Mouse (Mus musculus) myocyte (in vitro differentiated cells): ENCODE results near the gene Cd300lb. TPM values are rescaled to one million over a fixed set of nuclear protein-coding genes. Genes with fewer than 3 reads are reported as not detected.
A peak's percentile ranks its signal among the peaks of the same experiment; 100 is the strongest.
"Not testable (repeated sequence)": the region's sequence is repeated elsewhere in the genome, so short reads cannot be mapped to it uniquely, and the experiment has no call there.

Experiments
- H3K27me3 ChIP-seq: one replicate; pipeline ENCODE4 v1.6.1; 2011; ENCODE audit not compliant: control insufficient read depth, insufficient read depth, insufficient read length
- H3K36me3 ChIP-seq: one replicate; pipeline ENCODE4 v1.6.1; 2011; ENCODE audit not compliant: control insufficient read depth, insufficient read depth
- H3K4me2 ChIP-seq: one replicate; pipeline ENCODE4 v1.6.1; 2011; ENCODE audit warnings: low read depth, control low read depth
- H3K4me3 ChIP-seq: one replicate; pipeline ENCODE4 v1.5.1; 2011; ENCODE audit warnings: mild to moderate bottlenecking, control low read depth, moderate library complexity
- H3K79me2 ChIP-seq: one replicate; pipeline ENCODE4 v1.6.1; 2011; ENCODE audit not compliant: control insufficient read depth, insufficient read depth
- H3ac ChIP-seq: one replicate; pipeline ENCODE4 v1.6.1; 2011; ENCODE audit not compliant: control insufficient read depth, insufficient read length
- CEBPB ChIP-seq: IDR thresholded peaks from 2 replicates; pipeline ENCODE4 v1.6.1; 2011; ENCODE audit warnings: mild to moderate bottlenecking, moderate library complexity; ENCODE audit not compliant: poor library complexity, insufficient read depth, severe bottlenecking
- E2F4 ChIP-seq: IDR thresholded peaks from one replicate; pipeline ENCODE4 v1.6.1; 2011; ENCODE audit warnings: mild to moderate bottlenecking, control low read depth, moderate library complexity; ENCODE audit not compliant: insufficient read depth
- MAX ChIP-seq: IDR thresholded peaks from one replicate; pipeline ENCODE4 v1.6.1; 2011; ENCODE audit warnings: low read depth, mild to moderate bottlenecking, control low read depth
- MYOD1 ChIP-seq, 3 experiments: IDR thresholded peaks; one replicate each; pipeline ENCODE4 v1.6.1; 2011; ENCODE audit warnings: control low read depth in 2 of 3, low read depth in 2 of 3, mild to moderate bottlenecking in 2 of 3, moderate library complexity in 1 of 3; ENCODE audit not compliant: insufficient read length in 2 of 3, control insufficient read depth in 1 of 3
- MYOG ChIP-seq, 3 experiments: IDR thresholded peaks; one replicate each; pipeline ENCODE4 v1.6.1; 2011; ENCODE audit warnings: control low read depth in 2 of 3, low read depth in 2 of 3, mild to moderate bottlenecking in 2 of 3; ENCODE audit not compliant: insufficient read length in 2 of 3, control insufficient read depth in 1 of 3, insufficient read depth in 1 of 3
- POLR2A ChIP-seq: IDR thresholded peaks from one replicate; pipeline ENCODE4 v1.6.1; 2011; ENCODE audit warnings: low read depth, mild to moderate bottlenecking, control low read depth, moderate library complexity; ENCODE audit not compliant: insufficient read length
- POLR2AphosphoS2 ChIP-seq: IDR thresholded peaks from one replicate; pipeline ENCODE4 v1.6.1; 2011; ENCODE audit warnings: low read depth, control low read depth; ENCODE audit not compliant: insufficient read length
- REST ChIP-seq: IDR thresholded peaks from one replicate; pipeline ENCODE4 v1.6.1; 2011; ENCODE audit warnings: mild to moderate bottlenecking, control low read depth, moderate library complexity; ENCODE audit not compliant: insufficient read depth, insufficient read length
- SRF ChIP-seq: IDR thresholded peaks from one replicate; pipeline ENCODE4 v1.6.1; 2011; ENCODE audit warnings: low read depth; ENCODE audit not compliant: control insufficient read depth, insufficient read length
- TCF12 ChIP-seq: IDR thresholded peaks from one replicate; pipeline ENCODE4 v1.6.1; 2011; ENCODE audit warnings: mild to moderate bottlenecking, control low read depth; ENCODE audit not compliant: poor library complexity, insufficient read depth, severe bottlenecking
- TCF3 ChIP-seq: IDR thresholded peaks from one replicate; pipeline ENCODE4 v1.6.1; 2011; ENCODE audit warnings: low read depth, control low read depth; ENCODE audit not compliant: insufficient read length
- USF1 ChIP-seq: IDR thresholded peaks from one replicate; pipeline ENCODE4 v1.6.1; 2011; ENCODE audit warnings: low read depth, mild to moderate bottlenecking, control low read depth, moderate library complexity
- polyA plus RNA-seq: library from polyadenylated mRNA; unstranded; fragments of >200 nt; fragmentation: generic; extraction: Trizol; gene quantifications from one replicate; pipeline ENCODE4 v1.2.1, GENCODE M21; 2012; ENCODE audit warnings: missing spikeins

The Cd300lb gene
- polyA plus RNA-seq, 1 experiment, result 0.11 TPM

DNA sequence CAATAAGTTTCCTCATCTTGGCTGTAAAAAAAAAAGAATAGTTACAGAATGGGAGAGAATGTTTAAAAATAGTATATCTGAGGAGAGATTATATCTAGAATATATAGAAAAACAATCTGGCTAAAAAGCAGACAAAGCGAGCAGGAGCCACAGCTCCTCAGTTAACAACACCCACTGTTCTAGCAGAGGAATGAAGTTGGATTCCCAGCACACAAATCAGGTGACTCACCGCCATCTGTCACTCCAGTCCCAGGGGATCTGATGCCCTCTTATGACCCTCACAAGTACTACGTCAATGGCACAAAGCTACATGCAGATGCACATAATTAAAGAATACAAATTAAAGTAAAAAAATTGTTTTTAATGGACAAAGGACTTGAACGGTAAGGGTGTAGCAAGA, 11.7 kb downstream of the Cd300lb start:
- no peak for TF ChIP-seq MYOD1 (IDR thresholded peaks at IDR 0.05; ENCODE audit: control insufficient read depth in 1 of 3, insufficient read length in 2 of 3, low read depth in 2 of 3)
- TF ChIP-seq TCF12, result no peak
- no peak for TF ChIP-seq CEBPB
- TF ChIP-seq TCF3, result no peak
- no peak for TF ChIP-seq REST
- TF ChIP-seq SRF, result no peak
- TF ChIP-seq MYOG (IDR thresholded peaks at IDR 0.05; ENCODE audit: control insufficient read depth in 1 of 3, insufficient read depth in 1 of 3, insufficient read length in 2 of 3, low read depth in 2 of 3), result no peak
- no peak for TF ChIP-seq E2F4

DNA sequence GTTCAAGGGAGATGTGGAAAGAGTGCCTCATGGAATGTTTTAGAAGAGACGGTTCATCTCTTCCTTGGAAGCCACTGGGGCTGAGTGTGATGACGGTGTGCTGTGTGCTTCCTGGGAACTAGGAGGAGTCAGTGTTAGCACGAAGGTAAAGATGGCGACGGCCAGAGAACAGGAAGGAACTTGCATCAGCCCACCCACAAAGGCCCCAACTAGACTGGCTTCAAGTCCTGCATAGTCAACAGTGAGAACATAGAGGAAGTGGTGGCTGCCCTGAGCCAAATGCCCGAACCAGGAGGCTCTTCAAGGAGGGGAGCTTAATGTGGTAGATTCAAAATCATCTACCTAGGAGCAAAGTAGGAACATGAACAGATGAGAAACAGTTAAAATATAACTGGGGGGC, 17.1 kb downstream of the Cd300lb start:
- no peaks in the 10 kb centered on the region for H3K27me3 ChIP-seq
- H3K79me2 ChIP-seq, result no peaks in the 10 kb centered on the region
- H3ac ChIP-seq, result no peak overlapping the region
- H3K4me3 ChIP-seq, result no peak overlapping the region
- TF ChIP-seq CEBPB, result no peak
- TF ChIP-seq TCF12, result no peak
- no peak for TF ChIP-seq E2F4
- TF ChIP-seq MAX, result no peak
- no peak for TF ChIP-seq MYOD1 (IDR thresholded peaks at IDR 0.05; ENCODE audit: control insufficient read depth in 1 of 3, insufficient read length in 2 of 3, low read depth in 2 of 3)
- H3K36me3 ChIP-seq, result no peaks in the 10 kb centered on the region
- no peak overlapping the region for H3K4me2 ChIP-seq

More for the DNA sequence above, 11.7 kb downstream of the Cd300lb start:
- no peaks in the 10 kb centered on the region for H3K36me3 ChIP-seq
- H3ac ChIP-seq, result no peak overlapping the region
- no peaks in the 10 kb centered on the region for H3K27me3 ChIP-seq
- no peak overlapping the region for H3K4me3 ChIP-seq
- no peak overlapping the region for H3K4me2 ChIP-seq
- no peaks in the 10 kb centered on the region for H3K79me2 ChIP-seq

GRCm38 (mm10) chr11:114914978-114915377, 19.2 kb downstream of the Cd300lb start:
- no peak overlapping the region for H3K4me2 ChIP-seq

DNA sequence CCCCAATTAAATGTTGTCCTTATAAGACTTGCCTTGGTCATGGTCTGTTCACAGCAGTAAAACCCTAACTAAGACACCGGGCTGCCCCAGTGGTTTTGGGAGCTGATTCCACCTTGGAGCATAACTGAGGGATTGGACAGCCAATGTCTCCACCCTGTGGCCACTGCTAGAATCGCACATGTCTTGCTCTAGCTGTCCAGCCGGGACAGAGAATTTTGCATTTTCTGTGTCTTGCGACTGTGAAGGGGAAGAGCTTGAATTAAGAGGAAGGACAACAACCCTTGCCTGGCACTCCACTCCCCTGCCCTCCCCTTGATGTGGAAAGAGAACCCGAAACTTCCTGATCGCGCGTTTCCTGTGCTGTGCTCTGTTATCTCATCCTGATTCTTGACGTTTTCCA, 21.3 kb downstream of the Cd300lb start:
- Histone ChIP-seq H3K36me3 (no peaks in the 10 kb centered on the region), H3ac (no peak overlapping the region), H3K79me2 (no peaks in the 10 kb centered on the region), H3K27me3 (no peaks in the 10 kb centered on the region), H3K4me2 (no peak overlapping the region), H3K4me3 (no peak overlapping the region)
- TF ChIP-seq MAX, result peak; percentile 12
- no peak for TF ChIP-seq CEBPB
- no peak for TF ChIP-seq USF1

More at GRCm38 (mm10) chr11:114914978-114915377, 19.2 kb downstream of the Cd300lb start:
- Histone ChIP-seq H3K27me3 (no peaks in the 10 kb centered on the region), H3ac (no peak overlapping the region), H3K36me3 (no peaks in the 10 kb centered on the region), H3K79me2 (no peaks in the 10 kb centered on the region), H3K4me3 (no peak overlapping the region)
- TF ChIP-seq E2F4, result no peak
- TF ChIP-seq MYOD1 (IDR thresholded peaks at IDR 0.05; ENCODE audit: control insufficient read depth in 1 of 3, insufficient read length in 2 of 3, low read depth in 2 of 3), result no peak
- TF ChIP-seq POLR2AphosphoS2, result no peak
- no peak for TF ChIP-seq POLR2A
- no peak for TF ChIP-seq MAX
- TF ChIP-seq USF1, result no peak
- no peak for TF ChIP-seq TCF12

GRCm38 (mm10) chr11:114909538-114909937, 24.6 kb downstream of the Cd300lb start:
- not testable (repeated sequence) for H3K4me2 ChIP-seq, H3K79me2 ChIP-seq, H3K27me3 ChIP-seq, H3K4me3 ChIP-seq, H3ac ChIP-seq, H3K36me3 ChIP-seq

DNA sequence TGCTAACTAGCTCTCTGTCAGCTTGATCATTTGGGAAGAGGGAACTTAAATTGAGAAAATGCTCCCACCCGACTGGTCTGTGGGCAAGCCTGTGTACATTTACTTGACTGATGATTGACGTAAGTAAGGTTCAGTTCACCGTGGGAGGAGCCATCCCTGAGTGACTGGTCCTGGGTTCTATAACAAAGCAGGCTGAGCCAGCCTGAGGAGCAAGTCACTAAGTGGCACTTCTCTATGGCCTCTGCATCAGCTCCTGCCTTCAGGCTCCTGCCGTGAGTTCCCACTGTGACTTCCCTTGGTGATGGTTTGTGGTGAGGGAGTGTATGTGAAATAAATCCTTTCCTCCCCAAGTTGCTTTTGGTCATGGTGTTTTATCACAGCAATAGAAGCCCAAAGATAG, 26.1 kb downstream of the Cd300lb start:
- no peak overlapping the region for H3K4me3 ChIP-seq
- H3K36me3 ChIP-seq, result no peaks in the 10 kb centered on the region
- TF ChIP-seq REST (no peak), TCF3 (no peak), MAX (no peak), USF1 (no peak), MYOD1 (IDR thresholded peaks at IDR 0.05; ENCODE audit: control insufficient read depth in 1 of 3, insufficient read length in 2 of 3, low read depth in 2 of 3) (no peak), TCF12 (no peak), MYOG (IDR thresholded peaks at IDR 0.05; ENCODE audit: control insufficient read depth in 1 of 3, insufficient read depth in 1 of 3, insufficient read length in 2 of 3, low read depth in 2 of 3) (no peak), POLR2A (no peak), SRF (no peak), POLR2AphosphoS2 (no peak)

More for the DNA sequence above, 26.1 kb downstream of the Cd300lb start:
- Histone ChIP-seq H3K4me2 (no peak overlapping the region), H3K79me2 (no peaks in the 10 kb centered on the region), H3K27me3 (no peaks in the 10 kb centered on the region), H3ac (no peak overlapping the region)
